Mouse (Mus musculus) intestine, embryonic 14.5 days (tissue): ENCODE data around the gene Slc22a29. TPM values are rescaled to one million over a fixed set of nuclear protein-coding genes. Genes with fewer than 3 reads are reported as not detected.
"Not testable (repeated sequence)": the region's sequence is repeated elsewhere in the genome, so short reads cannot be mapped to it uniquely, and the experiment has no call there.

ENCODE experiments used
- ATAC-seq: fragments of 200-750 bp; cut with Nextera tagmentation; replicated peaks from 2 replicates; pipeline ENCODE4 v1.8.0; 2017; ENCODE audit warnings: low read depth, moderate number of reproducible peaks, moderate TSS enrichment, moderate library complexity; ENCODE audit not compliant: low FRiP score, low TSS enrichment
- DNase-seq: peaks from one replicate; pipeline ENCODE4 v3.0.0-alpha.2; 2018; ENCODE audit warnings: low spot score
- H3K27ac ChIP-seq: fragments of 300-500 bp; sonication (generic); 2 replicates; pipeline ENCODE4 v1.5.1; 2014; ENCODE audit warnings: low read depth, mild to moderate bottlenecking, control low read depth
- H3K27me3 ChIP-seq: fragments of 300-500 bp; sonication (generic); replicated peaks from 2 replicates; pipeline ENCODE4 v1.6.1; 2014; ENCODE audit warnings: low read length, control low read depth; ENCODE audit not compliant: control insufficient read depth, insufficient read depth
- H3K36me3 ChIP-seq: fragments of 300-500 bp; sonication (generic); 2 replicates; pipeline ENCODE4 v1.6.1; 2014; ENCODE audit warnings: low read length, control low read depth; ENCODE audit not compliant: control insufficient read depth, insufficient read depth
- H3K4me1 ChIP-seq: fragments of 300-500 bp; sonication (generic); replicated peaks from 2 replicates; pipeline ENCODE4 v1.6.1; 2014; ENCODE audit warnings: low read length, control low read depth, mixed read lengths; ENCODE audit not compliant: control insufficient read depth, insufficient read depth
- H3K4me2 ChIP-seq: fragments of 300-500 bp; sonication (generic); 2 replicates; pipeline ENCODE4 v1.6.1; 2014; ENCODE audit warnings: low read length
- H3K4me3 ChIP-seq: fragments of 300-500 bp; sonication (generic); 2 replicates; pipeline ENCODE4 v1.5.1; 2014; ENCODE audit warnings: low read depth, low read length, control low read depth, mixed read lengths
- H3K9ac ChIP-seq: fragments of 300-500 bp; sonication (generic); 2 replicates; pipeline ENCODE4 v1.6.1; 2014; ENCODE audit warnings: mild to moderate bottlenecking, low read length
- H3K9me3 ChIP-seq: fragments of 300-500 bp; sonication (generic); 2 replicates; pipeline ENCODE4 v1.6.1; 2016; ENCODE audit warnings: low read length, control low read depth; ENCODE audit not compliant: control insufficient read depth
- WGBS: fragments of 180-500 bp; shearing (Covaris S2); extraction: QIAGEN DNeasy Blood & Tissue Kit; methylation state at CpG from one replicate; pipeline ENCODE4 v1.1.7; 2014; 5-methylcytosine and 5-hydroxymethylcytosine counted together
- polyA plus RNA-seq: library from polyadenylated mRNA; unstranded; fragments of >200 nt; fragmentation: Nextera tagmentation; extraction: Ambion mirVana; gene quantifications from 2 replicates; pipeline ENCODE4 v1.2.1, GENCODE M21; 2014

Slc22a29 gene
- polyA plus RNA-seq = not detected in 2 replicates

DNA sequence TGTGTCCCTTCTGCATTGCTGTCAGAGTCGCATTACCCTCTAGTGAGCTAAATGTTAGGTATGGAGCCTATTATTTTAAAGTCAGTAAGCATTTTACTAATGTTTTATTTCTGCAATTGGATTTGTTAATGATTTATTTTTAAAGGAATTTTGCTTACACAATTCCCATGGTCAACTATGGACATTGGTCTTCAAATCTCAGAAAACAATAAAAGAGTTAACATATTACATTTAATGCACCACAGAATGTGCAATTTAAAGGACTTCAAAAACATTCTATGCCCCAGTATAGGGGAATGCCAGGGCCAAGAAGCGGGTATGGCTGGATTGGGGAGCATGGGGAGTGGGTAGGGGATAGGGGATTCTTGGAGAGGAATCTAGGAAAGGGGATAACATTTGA, at the start of gene Slc22a29:
Gene Slc22a29 (minus strand): TSS at position 101 of the 400 bp plus-strand sequence.
- Histone ChIP-seq H3K9me3 (no peaks in the 10 kb centered on the region), H3K36me3 (no peaks in the 10 kb centered on the region), H3K27ac (no peak within 1 kb of the TSS), H3K4me2 (no peak within 1 kb of the TSS), H3K4me1 (no peaks in the 10 kb centered on the region), H3K9ac (no peak within 1 kb of the TSS), H3K27me3 (no peaks in the 10 kb centered on the region), H3K4me3 (no peak within 1 kb of the TSS)
- no peak for ATAC-seq
- DNase-seq = no peak
- 77% methylated on average over 2 of the region's 2 CpGs for WGBS

DNA sequence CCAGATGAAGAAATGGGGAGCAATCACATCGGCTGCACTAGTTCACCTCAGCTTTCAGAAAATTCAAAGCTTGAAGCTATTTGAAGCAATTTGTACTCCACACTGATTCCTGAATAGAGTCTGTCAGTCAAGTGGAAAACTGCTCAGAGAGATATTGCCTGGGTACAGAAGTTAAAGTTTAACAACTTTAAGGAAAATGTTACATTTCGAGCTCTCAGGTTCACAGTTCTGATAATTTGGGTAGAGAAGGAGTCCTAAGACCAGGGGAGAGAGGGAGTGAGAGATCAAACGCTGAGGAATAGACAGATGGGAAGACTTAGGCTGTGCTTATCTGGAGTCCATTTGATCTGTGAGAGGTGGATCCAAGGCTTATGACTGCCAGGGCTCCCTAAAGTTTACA, 46.6 kb upstream of the Slc22a29 start:
- Histone ChIP-seq H3K36me3 (no peaks in the 10 kb centered on the region), H3K4me1 (no peaks in the 10 kb centered on the region), H3K4me2 (no peak overlapping the region), H3K27me3 (no peaks in the 10 kb centered on the region), H3K9me3 (no peaks in the 10 kb centered on the region), H3K4me3 (no peak overlapping the region), H3K27ac (no peak overlapping the region), H3K9ac (no peak overlapping the region)
- WGBS = 71% methylated on average over 3 of the region's 3 CpGs
- DNase-seq (no peak), ATAC-seq (no peak)

DNA sequence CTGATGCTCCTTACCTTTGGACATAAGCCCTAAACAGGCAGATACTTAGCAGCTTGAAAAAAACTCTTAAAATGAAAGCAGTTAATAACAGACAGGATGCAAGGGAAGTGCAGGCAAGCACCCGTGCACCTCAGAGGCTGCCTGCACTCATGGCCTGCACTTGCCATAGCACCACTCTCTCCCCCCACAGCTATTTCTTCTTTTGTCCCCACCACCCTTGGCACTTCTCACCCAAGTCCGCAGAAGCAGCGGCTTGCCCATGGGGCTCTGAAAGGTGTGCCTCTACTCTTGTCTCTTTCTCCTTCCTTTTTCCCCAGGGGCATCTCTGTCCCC, 34.0 kb upstream of the Slc22a29 start:
- ATAC-seq = no peak
- Histone ChIP-seq H3K9me3 (no peaks in the 10 kb centered on the region), H3K27ac (peak overlapping the region; percentile 43; the same call in 1 of the 2 replicates), H3K27me3 (no peaks in the 10 kb centered on the region), H3K4me1 (no peaks in the 10 kb centered on the region), H3K4me2 (peak overlapping the region; percentile 52), H3K4me3 (peak overlapping the region; percentile 49), H3K9ac (peak overlapping the region; percentile 63), H3K36me3 (no peaks in the 10 kb centered on the region)
- WGBS = 19% methylated on average over 3 of the region's 3 CpGs
- no peak for DNase-seq

DNA sequence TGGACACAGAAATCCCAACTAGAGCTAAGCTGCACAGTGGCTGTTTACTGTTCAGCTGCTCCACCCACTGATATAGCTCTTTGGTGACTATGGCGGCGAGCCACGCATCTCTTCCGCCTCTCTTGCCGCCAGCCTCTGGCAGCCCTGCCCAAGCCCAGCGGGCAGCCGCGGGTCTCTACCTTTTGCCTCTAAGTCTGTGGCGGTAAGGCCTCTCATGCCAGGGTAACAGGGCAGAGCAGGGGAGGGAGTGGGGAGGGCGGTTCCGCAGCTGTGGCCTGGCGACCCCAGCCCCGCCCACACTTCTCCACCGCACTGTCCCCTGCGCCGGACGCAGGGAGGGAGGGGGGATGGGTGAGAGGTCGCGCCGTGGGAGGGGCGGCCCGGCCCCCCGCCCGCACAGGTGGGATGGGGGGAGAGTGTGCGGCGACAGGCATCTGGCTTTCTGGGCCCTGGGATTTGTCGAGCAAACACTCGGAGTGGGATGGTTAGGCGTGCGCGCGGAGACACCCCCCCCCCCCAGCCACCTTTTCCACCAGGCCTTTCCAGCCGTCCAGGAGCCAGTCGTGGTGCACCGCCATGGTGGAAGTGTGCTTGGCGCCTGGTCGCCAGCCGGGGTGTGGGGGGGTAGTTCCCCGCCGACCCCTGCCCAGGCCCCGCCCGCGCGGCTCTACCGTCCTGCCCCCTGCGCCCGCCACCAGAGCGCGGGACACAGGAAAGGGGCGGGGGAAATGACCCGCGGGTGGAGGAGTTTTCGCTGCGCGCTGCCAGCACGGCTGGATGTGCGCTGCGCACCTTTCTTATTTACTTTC, 33.4 kb upstream of the Slc22a29 start:
- peak overlapping the region; percentile 43 for H3K27ac ChIP-seq

DNA sequence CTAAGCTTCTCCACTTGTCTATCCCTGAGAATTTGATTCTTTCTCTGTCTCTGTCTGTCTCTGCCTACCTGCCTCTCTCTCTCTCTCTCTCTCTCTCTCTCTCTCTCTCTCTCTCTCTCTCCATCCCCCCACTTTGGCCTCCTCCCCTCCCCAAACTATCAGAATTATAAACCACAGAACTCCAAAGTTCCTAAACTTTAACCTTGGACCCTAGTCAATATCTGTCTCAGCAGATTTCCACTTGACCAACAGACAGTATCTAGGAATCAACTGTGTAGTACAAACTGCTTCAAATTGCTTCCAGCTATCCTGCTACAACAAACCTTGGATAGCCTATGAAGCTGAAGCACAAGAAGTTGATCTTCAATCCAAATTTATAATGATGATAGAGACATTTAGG, 10.2 kb upstream of the Slc22a29 start:
- Histone ChIP-seq H3K36me3 (no peaks in the 10 kb centered on the region), H3K9ac (no peak overlapping the region), H3K4me1 (no peaks in the 10 kb centered on the region), H3K27me3 (no peaks in the 10 kb centered on the region), H3K27ac (no peak overlapping the region), H3K4me2 (no peak overlapping the region), H3K4me3 (no peak overlapping the region), H3K9me3 (no peaks in the 10 kb centered on the region)
- ATAC-seq (no peak), DNase-seq (no peak)

More for the DNA sequence above, 33.4 kb upstream of the Slc22a29 start:
- Histone ChIP-seq H3K36me3 (no peaks in the 10 kb centered on the region), H3K4me1 (no peaks in the 10 kb centered on the region), H3K9ac (peak overlapping the region; percentile 63), H3K9me3 (no peaks in the 10 kb centered on the region), H3K4me2 (peak overlapping the region; percentile 52), H3K27me3 (no peaks in the 10 kb centered on the region), H3K4me3 (peak overlapping the region; percentile 49)
- WGBS = 13% methylated on average over 53 of the region's 58 CpGs
- ATAC-seq (peak; percentile 96), DNase-seq (peak; percentile 82)

DNA sequence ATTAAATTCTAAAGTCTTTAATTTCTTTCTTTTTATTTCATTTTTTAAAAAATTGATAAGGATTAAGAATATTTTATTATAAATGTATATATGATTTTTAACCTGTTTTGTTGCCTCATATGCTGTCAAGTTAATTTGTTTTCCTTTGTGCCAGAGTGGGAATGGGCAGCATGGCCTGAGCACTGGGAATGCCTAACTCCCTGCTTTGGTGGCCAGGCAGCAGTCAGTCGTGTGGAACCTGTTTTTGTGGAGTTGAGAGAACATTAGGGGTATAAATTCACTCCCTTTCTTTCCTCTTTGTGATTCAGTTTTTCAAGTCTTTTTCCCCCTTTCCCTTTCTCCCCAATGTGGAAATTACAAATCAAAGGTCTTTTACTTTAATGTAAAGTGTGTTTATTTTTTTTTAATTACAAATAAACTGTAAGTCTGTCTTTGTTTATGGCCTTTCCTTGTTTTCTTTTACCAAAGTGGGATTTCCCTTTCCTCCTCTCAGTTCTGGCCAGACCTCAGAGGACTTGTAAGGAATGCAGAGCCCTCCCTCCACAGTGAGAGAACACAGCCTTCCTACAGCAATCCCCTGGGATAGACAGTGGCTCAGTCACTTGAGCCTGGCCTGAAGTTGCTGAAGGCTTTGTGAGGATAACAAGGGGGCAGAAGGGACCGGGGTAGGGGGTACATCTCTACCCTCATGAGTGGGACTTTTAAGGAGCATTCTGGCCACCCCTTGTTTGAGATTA, 69.7 kb downstream of the Slc22a29 start:
- Histone ChIP-seq H3K27ac (no peak overlapping the region), H3K4me3 (no peak overlapping the region), H3K36me3 (no peaks in the 10 kb centered on the region), H3K9me3 (no peaks in the 10 kb centered on the region), H3K4me1 (no peaks in the 10 kb centered on the region), H3K9ac (no peak overlapping the region), H3K27me3 (no peaks in the 10 kb centered on the region), H3K4me2 (no peak overlapping the region)
- ATAC-seq (no peak), DNase-seq (no peak)
- WGBS = 49% methylated on average over 2 of the region's 2 CpGs

DNA sequence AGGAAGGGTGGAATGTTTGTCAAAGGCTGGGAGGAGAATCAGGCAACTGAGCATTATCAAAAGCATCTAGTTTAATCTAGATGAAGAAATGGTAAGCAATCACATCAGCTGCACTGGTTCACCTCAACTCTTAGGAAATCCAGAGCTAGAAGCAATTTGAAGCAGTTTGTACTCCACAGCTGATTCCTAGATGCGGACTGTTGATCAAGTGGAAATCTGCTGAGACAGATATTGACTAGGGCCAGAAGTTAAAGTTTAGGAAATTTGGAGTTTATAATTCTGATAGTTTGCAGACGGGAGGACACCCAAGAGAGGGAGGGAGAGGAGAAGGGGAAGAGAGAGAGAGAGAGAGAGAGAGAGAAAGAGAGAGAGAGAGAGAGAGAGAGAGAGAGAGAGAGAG, 76.0 kb downstream of the Slc22a29 start:
- not testable (repeated sequence) for DNase-seq

DNA sequence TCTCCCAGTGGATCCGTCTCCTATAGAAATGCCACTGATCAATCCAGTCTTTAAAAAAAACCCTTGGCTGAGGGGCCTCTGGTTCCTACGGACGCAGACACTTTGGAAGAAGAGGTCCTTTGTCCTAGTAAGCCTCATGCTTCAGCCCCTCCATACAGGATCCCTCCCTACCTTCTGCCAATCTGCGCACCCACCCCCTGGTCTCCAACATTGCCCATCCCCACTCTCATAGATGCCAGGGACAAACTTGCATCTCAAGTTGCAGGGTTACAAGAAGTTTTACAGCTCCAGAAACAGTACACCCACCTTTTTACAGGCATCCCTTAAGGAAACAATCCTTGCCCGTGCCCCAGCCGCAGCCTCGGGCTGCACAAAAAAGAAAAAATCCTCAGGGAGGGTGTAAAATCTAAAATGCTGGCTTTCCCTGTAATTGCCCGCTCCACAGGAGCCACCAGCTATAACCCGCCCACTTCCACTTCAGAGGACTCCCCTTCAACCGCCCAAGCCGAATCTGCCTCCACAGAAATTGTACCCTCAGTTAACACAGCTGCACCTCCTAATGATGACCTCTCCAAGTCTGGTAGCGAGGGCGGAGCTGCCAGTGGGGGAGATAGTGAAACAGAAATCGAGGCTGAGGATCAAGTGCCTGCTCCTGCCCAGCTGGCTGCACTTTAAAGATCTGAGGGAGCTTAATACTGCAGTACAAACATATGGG, 84.4 kb downstream of the Slc22a29 start:
- not testable (repeated sequence) for H3K9ac ChIP-seq, H3K4me3 ChIP-seq, H3K4me2 ChIP-seq, ATAC-seq, DNase-seq, H3K27me3 ChIP-seq, H3K27ac ChIP-seq, H3K36me3 ChIP-seq, H3K4me1 ChIP-seq, H3K9me3 ChIP-seq
- 57% methylated on average over 14 of the region's 14 CpGs for WGBS

More for the DNA sequence above, 76.0 kb downstream of the Slc22a29 start:
- not testable (repeated sequence) for H3K4me1 ChIP-seq, H3K36me3 ChIP-seq, H3K9ac ChIP-seq, H3K4me3 ChIP-seq, ATAC-seq, H3K27ac ChIP-seq, H3K9me3 ChIP-seq, H3K4me2 ChIP-seq, H3K27me3 ChIP-seq
- 77% methylated on average over 2 of the region's 2 CpGs for WGBS
